Mouse (Mus musculus): ENCODE measurements around the gene Mrpl14.

DNA sequence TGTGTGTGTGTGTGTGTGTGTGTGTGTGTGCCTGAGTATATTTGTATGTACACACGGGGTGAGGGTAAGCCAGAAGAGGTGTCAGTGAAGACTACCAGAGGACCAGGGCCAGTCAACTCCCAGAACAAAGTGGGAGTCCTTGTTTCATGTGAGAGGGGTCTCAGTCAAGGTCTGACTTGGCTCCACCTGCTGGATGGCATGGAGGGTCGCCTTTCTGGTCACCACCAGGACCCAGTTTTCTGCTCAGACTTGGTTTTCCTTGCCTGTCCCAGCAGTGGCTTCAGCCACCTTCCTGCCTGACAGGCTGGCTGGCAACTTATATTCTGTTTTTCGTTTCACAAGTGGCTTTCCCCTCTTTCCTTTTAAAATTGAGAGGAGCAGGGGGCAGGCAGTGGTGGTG lies 21.3 kb downstream of the Mrpl14 start:
- TF ChIP-seq GATA1 (IDR thresholded peaks at IDR 0.05; ENCODE audit: low read length) (no peak), TAL1 (IDR thresholded peaks at IDR 0.05; ENCODE audit: low read length) (no peak)

Data from erythroblast, embryonic 14.5 days (primary cell).